Mouse (Mus musculus): ENCODE measurements around the gene Tnni2. TPM values are rescaled to one million over a fixed set of nuclear protein-coding genes. Genes with fewer than 3 reads are reported as not detected.

Tnni2 gene
- total RNA-seq, 1 experiment from 2014 or later: 8.2 TPM

- ATAC-seq (replicated peaks in 1 of 2; ENCODE audit: insufficient read depth in 1 of 2, low FRiP score in 2 of 2, low TSS enrichment in 1 of 2, low read depth in 1 of 2, poor library complexity in 2 of 2, severe bottlenecking in 2 of 2): no peak
Measured at GRCm38 (mm10) chr7:142472936-142473335, 31.3 kb downstream of the Tnni2 start.

GRCm38 (mm10) chr7:142473476-142473875 is 31.9 kb downstream of the Tnni2 start:
- ATAC-seq (replicated peaks in 1 of 2; ENCODE audit: insufficient read depth in 1 of 2, low FRiP score in 2 of 2, low TSS enrichment in 1 of 2, low read depth in 1 of 2, poor library complexity in 2 of 2, severe bottlenecking in 2 of 2): no peak

- no peak for ATAC-seq (replicated peaks in 1 of 2; ENCODE audit: insufficient read depth in 1 of 2, low FRiP score in 2 of 2, low TSS enrichment in 1 of 2, low read depth in 1 of 2, poor library complexity in 2 of 2, severe bottlenecking in 2 of 2)
Measured at GRCm38 (mm10) chr7:142474799-142475198, 33.2 kb downstream of the Tnni2 start.

- no peak for ATAC-seq (replicated peaks in 1 of 2; ENCODE audit: insufficient read depth in 1 of 2, low FRiP score in 2 of 2, low TSS enrichment in 1 of 2, low read depth in 1 of 2, poor library complexity in 2 of 2, severe bottlenecking in 2 of 2)
Measured at GRCm38 (mm10) chr7:142475641-142476040, 34.0 kb downstream of the Tnni2 start.

- no peak for ATAC-seq (replicated peaks in 1 of 2; ENCODE audit: insufficient read depth in 1 of 2, low FRiP score in 2 of 2, low TSS enrichment in 1 of 2, low read depth in 1 of 2, poor library complexity in 2 of 2, severe bottlenecking in 2 of 2)
Measured at GRCm38 (mm10) chr7:142476271-142476670, 34.7 kb downstream of the Tnni2 start.

GRCm38 (mm10) chr7:142476795-142477452 is 35.3 kb downstream of the Tnni2 start:
- ATAC-seq (replicated peaks in 1 of 2; ENCODE audit: insufficient read depth in 1 of 2, low FRiP score in 2 of 2, low TSS enrichment in 1 of 2, low read depth in 1 of 2, poor library complexity in 2 of 2, severe bottlenecking in 2 of 2): no peak; a peak in 1 of 4 replicates

- ATAC-seq (replicated peaks in 1 of 2; ENCODE audit: insufficient read depth in 1 of 2, low FRiP score in 2 of 2, low TSS enrichment in 1 of 2, low read depth in 1 of 2, poor library complexity in 2 of 2, severe bottlenecking in 2 of 2): no peak
Measured at GRCm38 (mm10) chr7:142478001-142478400, 36.4 kb downstream of the Tnni2 start.

GRCm38 (mm10) chr7:142478574-142478973 is 37.0 kb downstream of the Tnni2 start:
- no peak for ATAC-seq (replicated peaks in 1 of 2; ENCODE audit: insufficient read depth in 1 of 2, low FRiP score in 2 of 2, low TSS enrichment in 1 of 2, low read depth in 1 of 2, poor library complexity in 2 of 2, severe bottlenecking in 2 of 2)

- no peak for ATAC-seq (replicated peaks in 1 of 2; ENCODE audit: insufficient read depth in 1 of 2, low FRiP score in 2 of 2, low TSS enrichment in 1 of 2, low read depth in 1 of 2, poor library complexity in 2 of 2, severe bottlenecking in 2 of 2)
Measured at GRCm38 (mm10) chr7:142479307-142479706, 37.7 kb downstream of the Tnni2 start.

GRCm38 (mm10) chr7:142479886-142480285 is 38.3 kb downstream of the Tnni2 start:
- ATAC-seq (replicated peaks in 1 of 2; ENCODE audit: insufficient read depth in 1 of 2, low FRiP score in 2 of 2, low TSS enrichment in 1 of 2, low read depth in 1 of 2, poor library complexity in 2 of 2, severe bottlenecking in 2 of 2): no peak

- no peak for ATAC-seq (replicated peaks in 1 of 2; ENCODE audit: insufficient read depth in 1 of 2, low FRiP score in 2 of 2, low TSS enrichment in 1 of 2, low read depth in 1 of 2, poor library complexity in 2 of 2, severe bottlenecking in 2 of 2)
Measured at GRCm38 (mm10) chr7:142480661-142481060, 39.1 kb downstream of the Tnni2 start.

- no peak; a peak in 1 of 4 replicates for ATAC-seq (replicated peaks in 1 of 2; ENCODE audit: insufficient read depth in 1 of 2, low FRiP score in 2 of 2, low TSS enrichment in 1 of 2, low read depth in 1 of 2, poor library complexity in 2 of 2, severe bottlenecking in 2 of 2)
Measured at GRCm38 (mm10) chr7:142481186-142481567, 39.6 kb downstream of the Tnni2 start.

- ATAC-seq (replicated peaks in 1 of 2; ENCODE audit: insufficient read depth in 1 of 2, low FRiP score in 2 of 2, low TSS enrichment in 1 of 2, low read depth in 1 of 2, poor library complexity in 2 of 2, severe bottlenecking in 2 of 2): peak in 1 of 2 experiments; percentile 42; a peak in 2 of 4 replicates
Measured at GRCm38 (mm10) chr7:142481568-142482255, 40.1 kb downstream of the Tnni2 start.

- no peak for ATAC-seq (replicated peaks in 1 of 2; ENCODE audit: insufficient read depth in 1 of 2, low FRiP score in 2 of 2, low TSS enrichment in 1 of 2, low read depth in 1 of 2, poor library complexity in 2 of 2, severe bottlenecking in 2 of 2)
Measured at GRCm38 (mm10) chr7:142482256-142482609, 40.6 kb downstream of the Tnni2 start.

- no peak for ATAC-seq (replicated peaks in 1 of 2; ENCODE audit: insufficient read depth in 1 of 2, low FRiP score in 2 of 2, low TSS enrichment in 1 of 2, low read depth in 1 of 2, poor library complexity in 2 of 2, severe bottlenecking in 2 of 2)
Measured at GRCm38 (mm10) chr7:142483136-142483535, 41.5 kb downstream of the Tnni2 start.

- ATAC-seq (replicated peaks in 1 of 2; ENCODE audit: insufficient read depth in 1 of 2, low FRiP score in 2 of 2, low TSS enrichment in 1 of 2, low read depth in 1 of 2, poor library complexity in 2 of 2, severe bottlenecking in 2 of 2): no peak
Measured at GRCm38 (mm10) chr7:142484780-142485179, 43.2 kb downstream of the Tnni2 start.

- no peak for ATAC-seq (replicated peaks in 1 of 2; ENCODE audit: insufficient read depth in 1 of 2, low FRiP score in 2 of 2, low TSS enrichment in 1 of 2, low read depth in 1 of 2, poor library complexity in 2 of 2, severe bottlenecking in 2 of 2)
Measured at GRCm38 (mm10) chr7:142486751-142487162, 45.1 kb downstream of the Tnni2 start.

GRCm38 (mm10) chr7:142487341-142487859 is 45.8 kb downstream of the Tnni2 start:
- no peak for ATAC-seq (replicated peaks in 1 of 2; ENCODE audit: insufficient read depth in 1 of 2, low FRiP score in 2 of 2, low TSS enrichment in 1 of 2, low read depth in 1 of 2, poor library complexity in 2 of 2, severe bottlenecking in 2 of 2)

- no peak for ATAC-seq (replicated peaks in 1 of 2; ENCODE audit: insufficient read depth in 1 of 2, low FRiP score in 2 of 2, low TSS enrichment in 1 of 2, low read depth in 1 of 2, poor library complexity in 2 of 2, severe bottlenecking in 2 of 2)
Measured at GRCm38 (mm10) chr7:142488053-142488452, 46.4 kb downstream of the Tnni2 start.
